Mouse (Mus musculus): ENCODE data around the gene Amn1. TPM values are rescaled to one million over a fixed set of nuclear protein-coding genes. Genes with fewer than 3 reads are reported as not detected.
"Not testable (repeated sequence)": the region's sequence is repeated elsewhere in the genome, so short reads cannot be mapped to it uniquely, and the experiment has no call there.

Amn1 gene
- polyA plus RNA-seq, 1 experiment from 2014 or later, result 44.0 TPM

DNA sequence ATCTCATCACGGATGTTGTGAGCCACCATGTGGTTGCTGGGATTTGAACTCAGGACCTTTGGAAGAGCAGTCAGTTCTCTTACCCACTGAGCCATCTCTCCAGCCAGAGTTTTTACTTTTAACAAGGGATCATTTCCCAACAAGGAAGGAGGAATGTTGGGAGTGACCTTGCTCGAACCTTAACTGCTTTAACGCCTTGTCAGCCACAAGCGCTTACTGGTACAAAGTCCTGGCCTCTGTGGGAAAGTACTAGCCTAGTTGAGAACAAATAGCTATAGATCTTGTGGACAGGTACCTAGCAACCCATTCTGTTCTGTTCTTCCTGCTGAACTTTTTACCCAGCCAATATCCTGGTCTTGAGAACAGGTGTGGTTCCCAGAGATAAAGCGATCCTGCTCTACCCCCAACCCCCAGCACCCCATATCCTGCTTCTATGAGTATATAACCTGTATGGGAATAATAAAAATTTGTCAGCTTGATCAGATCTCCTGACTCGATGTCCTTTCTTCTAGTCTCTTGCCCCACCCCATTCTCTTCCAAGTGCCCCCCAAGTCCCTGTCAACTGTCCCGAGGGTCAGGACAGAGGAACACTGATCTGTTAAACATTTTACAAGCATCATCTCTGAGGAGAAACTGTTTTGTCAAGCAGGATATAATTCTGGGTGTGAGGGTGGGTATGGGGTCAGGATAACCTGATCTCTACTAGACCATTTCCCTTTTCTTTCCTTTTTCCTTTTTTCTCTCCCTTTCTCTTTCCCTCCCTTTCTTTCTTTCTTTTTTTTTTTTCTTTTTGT is 39.9 kb downstream of the Amn1 start:
- H3K27me3 ChIP-seq (ENCODE audit: low read depth, poor library complexity, severe bottlenecking), result no peaks in the 10 kb centered on the region
- H3K9me3 ChIP-seq (replicated peaks), result no peaks in the 10 kb centered on the region
- WGBS, result 79% methylated on average over 7 of the region's 7 CpGs
- H3K4me1 ChIP-seq, result peaks cover 2% of the 10 kb centered on the region; the same call in 1 of the 2 replicates
- H3K4me3 ChIP-seq, result no peak overlapping the region
- no peak for DNase-seq (ENCODE audit: low spot score)
- H3K27ac ChIP-seq, result no peak overlapping the region
- peaks cover 57% of the 10 kb centered on the region for H3K36me3 ChIP-seq

GRCm38 (mm10) chr6:149145143-149145542 is 43.4 kb downstream of the Amn1 start:
- 98% methylated on average over 1 of the region's 1 CpGs for WGBS
- Histone ChIP-seq H3K27ac (no peak overlapping the region), H3K9me3 (replicated peaks) (no peaks in the 10 kb centered on the region), H3K36me3 (peaks cover 47% of the 10 kb centered on the region), H3K4me3 (no peak overlapping the region), H3K27me3 (ENCODE audit: low read depth, poor library complexity, severe bottlenecking) (no peaks in the 10 kb centered on the region), H3K4me1 (peaks cover 8% of the 10 kb centered on the region)
- no peak for DNase-seq (ENCODE audit: low spot score)

GRCm38 (mm10) chr6:149141393-149142173 is 46.9 kb downstream of the Amn1 start:
- Histone ChIP-seq H3K4me1 (peaks cover 8% of the 10 kb centered on the region), H3K9me3 (replicated peaks) (no peaks in the 10 kb centered on the region), H3K27me3 (ENCODE audit: low read depth, poor library complexity, severe bottlenecking) (no peaks in the 10 kb centered on the region), H3K36me3 (peaks cover 30% of the 10 kb centered on the region), H3K4me3 (peak overlapping the region; percentile 61), H3K27ac (peak overlapping the region; percentile 89)
- peak; percentile 91 for DNase-seq (ENCODE audit: low spot score)
- 10% methylated on average over 36 of the region's 36 CpGs for WGBS

DNA sequence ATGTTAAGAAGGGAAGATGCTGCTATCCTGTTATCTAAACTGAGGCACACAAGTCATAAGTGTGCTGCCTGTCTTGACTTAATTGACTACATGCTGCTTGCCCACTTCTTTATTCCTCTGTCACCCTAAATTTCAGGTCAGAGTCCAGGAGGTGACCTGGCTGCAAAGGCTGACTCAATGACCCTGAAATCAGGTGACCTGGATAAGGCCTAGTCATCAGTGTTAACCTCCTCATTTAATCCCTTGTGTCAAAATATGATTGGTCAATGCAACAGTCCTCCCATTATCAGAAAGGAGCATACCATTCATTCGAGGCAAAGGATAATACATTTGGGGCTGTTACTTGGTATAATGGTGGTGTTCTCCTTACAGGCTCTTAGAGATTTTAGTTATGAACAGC is 49.0 kb downstream of the Amn1 start, which contains the start of gene Etfbkmt:
Gene Etfbkmt (plus strand): TSS at position 379 of the 400 bp plus-strand sequence.
- H3K4me1 ChIP-seq, result peaks cover 14% of the 10 kb centered on the region
- no peak for DNase-seq (ENCODE audit: low spot score)
- H3K27ac ChIP-seq, result no peak within 1 kb of the TSS
- peaks cover 14% of the 10 kb centered on the region for H3K36me3 ChIP-seq
- WGBS, result 88% methylated on average over 1 of the region's 1 CpGs
- no peak within 1 kb of the TSS for H3K4me3 ChIP-seq
- H3K27me3 ChIP-seq (ENCODE audit: low read depth, poor library complexity, severe bottlenecking), result no peaks in the 10 kb centered on the region
- no peaks in the 10 kb centered on the region for H3K9me3 ChIP-seq (replicated peaks)

DNA sequence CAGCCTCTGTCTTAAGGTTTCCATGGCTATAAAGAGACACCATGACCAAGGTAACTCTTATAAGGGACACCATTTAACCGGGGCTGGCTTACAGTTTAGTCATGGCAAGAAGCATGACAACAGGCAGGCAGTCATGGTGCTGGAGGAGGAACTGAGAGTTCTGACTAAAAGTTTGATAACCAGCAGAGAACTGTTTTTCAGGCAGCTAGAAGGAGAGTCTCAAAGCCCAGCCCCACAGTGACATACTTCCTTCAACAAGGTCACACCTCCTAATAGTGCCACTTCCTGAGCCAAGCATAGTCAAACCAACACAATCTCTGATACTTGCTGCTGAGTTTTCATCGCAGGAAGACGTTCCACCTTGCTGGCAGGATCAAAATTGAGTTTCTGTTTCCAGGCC is 49.5 kb downstream of the Amn1 start:
- H3K9me3 ChIP-seq (replicated peaks), result no peaks in the 10 kb centered on the region
- no peak for DNase-seq (ENCODE audit: low spot score)
- H3K4me1 ChIP-seq, result peaks cover 19% of the 10 kb centered on the region
- H3K36me3 ChIP-seq, result peaks cover 9% of the 10 kb centered on the region
- no peak overlapping the region for H3K4me3 ChIP-seq
- no peaks in the 10 kb centered on the region for H3K27me3 ChIP-seq (ENCODE audit: low read depth, poor library complexity, severe bottlenecking)
- no peak overlapping the region for H3K27ac ChIP-seq
- WGBS, result 93% methylated on average over 3 of the region's 3 CpGs

- Histone ChIP-seq H3K4me1 (peaks cover 20% of the 10 kb centered on the region), H3K27me3 (ENCODE audit: low read depth, poor library complexity, severe bottlenecking) (no peaks in the 10 kb centered on the region), H3K27ac (no peak overlapping the region), H3K9me3 (replicated peaks) (no peaks in the 10 kb centered on the region), H3K4me3 (no peak overlapping the region), H3K36me3 (peaks cover 4% of the 10 kb centered on the region; the same call in 1 of the 2 replicates)
- DNase-seq (ENCODE audit: low spot score), result no peak
- WGBS, result 54% methylated on average over 2 of the region's 2 CpGs
Observed at GRCm38 (mm10) chr6:149137936-149138335, 50.6 kb downstream of the Amn1 start.

DNA sequence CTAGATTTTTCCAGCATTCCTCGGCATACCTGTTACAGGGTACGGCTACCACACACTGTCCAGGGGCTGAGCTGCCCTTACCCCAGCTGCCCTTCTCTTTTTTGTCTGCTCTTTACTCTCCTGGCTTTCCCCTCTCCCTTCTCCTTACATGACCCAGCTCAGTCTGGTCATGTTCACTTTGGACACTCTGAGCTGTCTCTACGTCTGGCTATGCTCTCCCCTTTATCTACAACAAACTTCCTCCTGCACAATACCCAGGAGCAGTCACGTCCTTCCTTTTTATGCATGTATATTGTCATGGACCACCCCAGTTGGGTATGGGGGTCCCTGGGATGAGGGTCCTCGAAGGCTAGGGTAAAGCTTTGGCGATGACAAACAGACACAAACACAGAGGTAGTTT is 52.9 kb downstream of the Amn1 start:
- Histone ChIP-seq H3K27me3 (ENCODE audit: low read depth, poor library complexity, severe bottlenecking) (no peaks in the 10 kb centered on the region), H3K36me3 (no peaks in the 10 kb centered on the region)
- 69% methylated on average over 6 of the region's 6 CpGs for WGBS

DNA sequence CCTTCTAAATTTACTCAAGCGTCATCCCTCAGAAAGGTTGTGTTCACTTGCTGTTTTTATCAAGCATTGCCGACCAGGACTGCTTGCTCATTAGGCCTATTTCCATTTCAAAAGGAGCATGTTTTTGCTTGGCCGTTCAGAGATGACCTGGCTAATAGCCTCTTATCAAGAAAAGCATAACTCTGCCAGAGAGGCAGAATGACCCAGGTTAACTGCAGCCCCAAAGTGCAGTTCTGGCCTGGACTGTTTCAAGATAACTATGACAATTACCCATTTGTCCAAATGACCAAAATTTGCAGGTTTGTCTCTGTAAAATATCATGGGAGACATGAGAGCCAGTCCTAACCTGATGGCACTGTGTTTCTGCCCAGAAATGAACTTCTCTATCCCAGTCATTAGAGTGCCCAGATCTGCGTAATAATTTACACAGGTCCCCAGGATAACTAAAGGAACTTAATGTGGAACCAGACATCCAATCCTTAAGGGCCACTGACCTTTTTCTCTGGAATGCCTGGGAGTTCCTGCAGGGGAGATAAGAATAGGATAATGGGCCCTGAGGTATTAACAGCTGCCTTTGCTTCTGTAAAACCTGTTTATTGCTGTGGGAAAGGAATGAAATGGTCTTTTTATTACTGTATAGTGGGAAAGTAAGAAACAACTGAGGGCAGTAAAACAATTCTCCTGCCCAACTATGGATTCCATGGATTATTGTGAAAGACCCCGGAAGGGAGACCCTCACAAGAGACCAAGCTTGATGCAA is 53.9 kb downstream of the Amn1 start:
- Histone ChIP-seq H3K27me3 (ENCODE audit: low read depth, poor library complexity, severe bottlenecking) (no peaks in the 10 kb centered on the region), H3K4me3 (no peak overlapping the region), H3K4me1 (peaks cover 12% of the 10 kb centered on the region), H3K27ac (no peak overlapping the region), H3K36me3 (no peaks in the 10 kb centered on the region), H3K9me3 (replicated peaks) (no peaks in the 10 kb centered on the region)
- WGBS, result 5% methylated on average over 5 of the region's 5 CpGs
- no peak for DNase-seq (ENCODE audit: low spot score)

More for the DNA sequence above, 52.9 kb downstream of the Amn1 start:
- Histone ChIP-seq H3K4me3 (no peak overlapping the region), H3K9me3 (replicated peaks) (no peaks in the 10 kb centered on the region), H3K4me1 (peaks cover 12% of the 10 kb centered on the region), H3K27ac (no peak overlapping the region)
- DNase-seq (ENCODE audit: low spot score), result no peak

DNA sequence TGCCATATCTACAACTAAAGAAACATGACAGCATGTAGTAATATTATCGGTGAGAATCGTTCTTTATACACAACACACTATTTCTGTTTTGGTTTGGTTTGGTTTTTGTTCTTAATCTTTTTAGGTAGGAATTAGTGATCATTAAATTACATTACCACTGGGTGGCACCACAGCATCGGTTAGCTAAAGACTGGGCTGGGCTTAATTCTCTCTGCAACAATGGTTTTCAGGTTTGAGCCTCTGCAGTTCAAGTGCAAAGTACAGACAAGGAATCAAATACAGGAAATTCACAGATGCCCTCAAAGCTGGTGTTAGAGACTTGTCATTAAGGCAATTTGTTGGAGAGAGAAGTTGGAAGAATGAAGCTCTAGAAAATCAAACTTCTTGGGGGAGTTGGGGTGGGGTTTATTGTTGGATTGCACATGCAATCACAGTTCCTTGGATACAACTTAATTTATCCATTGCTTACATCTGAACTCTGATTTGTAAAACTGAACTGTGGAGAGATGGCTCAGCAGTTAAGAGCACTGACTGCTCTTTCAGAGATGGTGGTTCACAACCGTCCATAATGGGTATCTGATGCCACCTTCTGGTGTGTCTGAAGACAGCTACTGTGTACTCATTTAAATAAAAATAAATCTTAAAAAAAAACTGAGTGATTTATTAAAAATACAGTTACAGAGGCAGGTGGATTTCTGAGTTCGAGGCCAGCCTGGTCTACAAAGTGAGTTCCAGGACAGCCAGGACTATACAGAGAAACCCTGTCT is 56.0 kb downstream of the Amn1 start:
- Histone ChIP-seq H3K27me3 (ENCODE audit: low read depth, poor library complexity, severe bottlenecking) (no peaks in the 10 kb centered on the region), H3K9me3 (replicated peaks) (no peaks in the 10 kb centered on the region), H3K4me3 (no peak overlapping the region), H3K27ac (no peak overlapping the region), H3K36me3 (no peaks in the 10 kb centered on the region), H3K4me1 (peaks cover 12% of the 10 kb centered on the region)
- whole genome bisulfite sequencing, result 30% methylated on average over 5 of the region's 5 CpGs
- no peak for DNase-seq (ENCODE audit: low spot score)

GRCm38 (mm10) chr6:149131111-149131510 is 57.4 kb downstream of the Amn1 start:
- Histone ChIP-seq H3K4me1 (peaks cover 12% of the 10 kb centered on the region), H3K4me3 (no peak overlapping the region)
- WGBS, result 34% methylated on average over 3 of the region's 3 CpGs

DNA sequence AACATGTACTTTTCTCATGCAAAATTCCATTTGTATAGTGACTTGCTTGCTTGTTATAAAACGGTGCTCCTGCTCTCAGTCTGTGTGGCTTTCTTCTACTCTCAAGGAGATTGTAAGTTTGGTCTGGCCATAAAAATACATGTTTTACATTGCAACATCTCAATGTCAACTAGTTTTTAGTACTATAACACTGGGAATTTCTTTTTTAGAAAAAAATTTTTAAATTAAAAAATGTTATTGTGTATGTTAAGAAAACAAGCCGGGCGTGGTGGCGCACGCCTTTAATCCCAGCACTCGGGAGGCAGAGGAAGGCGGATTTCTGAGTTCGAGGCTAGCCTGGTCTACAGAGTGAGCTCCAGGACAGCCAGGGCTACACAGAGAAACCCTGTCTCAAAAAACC is 58.6 kb downstream of the Amn1 start, which contains the start of gene Gm10203:
Gene Gm10203 (plus strand): TSS at position 301 of the 400 bp plus-strand sequence.
- 88% methylated on average over 8 of the region's 8 CpGs for WGBS
- not testable (repeated sequence) for H3K4me3 ChIP-seq; H3K36me3 ChIP-seq; H3K27ac ChIP-seq; H3K4me1 ChIP-seq; H3K9me3 ChIP-seq (replicated peaks); DNase-seq (ENCODE audit: low spot score); H3K27me3 ChIP-seq (ENCODE audit: low read depth, poor library complexity, severe bottlenecking)

More at GRCm38 (mm10) chr6:149131111-149131510, 57.4 kb downstream of the Amn1 start:
- Histone ChIP-seq H3K27me3 (ENCODE audit: low read depth, poor library complexity, severe bottlenecking) (no peaks in the 10 kb centered on the region), H3K9me3 (replicated peaks) (no peaks in the 10 kb centered on the region), H3K27ac (no peak overlapping the region), H3K36me3 (no peaks in the 10 kb centered on the region)
- no peak for DNase-seq (ENCODE audit: low spot score)

- WGBS, result 66% methylated on average over 4 of the region's 4 CpGs
- Histone ChIP-seq H3K36me3 (no peaks in the 10 kb centered on the region), H3K9me3 (replicated peaks) (no peaks in the 10 kb centered on the region), H3K4me1 (no peaks in the 10 kb centered on the region), H3K4me3 (no peak overlapping the region), H3K27me3 (ENCODE audit: low read depth, poor library complexity, severe bottlenecking) (no peaks in the 10 kb centered on the region), H3K27ac (no peak overlapping the region)
- peak; percentile 42 for DNase-seq (ENCODE audit: low spot score)
Observed at GRCm38 (mm10) chr6:149126675-149127074, 61.8 kb downstream of the Amn1 start.

Data from limb, embryonic 10.5 days (tissue).